Mouse (Mus musculus) ovary, adult 18-20 months (tissue): Measurements from ENCODE around the gene Ctdnep1.

Experiments
- DNase-seq: peaks from one replicate; pipeline ENCODE4 v3.0.0; 2022; ENCODE audit warnings: low spot score, mixed read lengths

Ctdnep1 gene

GRCm38 (mm10) chr11:69981141-69981762 is at the start of gene Ctdnep1:
Gene Ctdnep1, plus strand, starts transcription at chr11:69981156.
- no peak for DNase-seq

GRCm38 (mm10) chr11:69931769-69932168 is 49.2 kb upstream of the Ctdnep1 start:
- no peak for DNase-seq

- no peak for DNase-seq
Measured at GRCm38 (mm10) chr11:69932254-69932653, 48.7 kb upstream of the Ctdnep1 start.

- DNase-seq: no peak
Measured at GRCm38 (mm10) chr11:69933066-69933465, 47.9 kb upstream of the Ctdnep1 start.

GRCm38 (mm10) chr11:69934169-69934568 is 46.8 kb upstream of the Ctdnep1 start:
- peak; percentile 73 for DNase-seq

- DNase-seq: no peak
Measured at GRCm38 (mm10) chr11:69934681-69935080, 46.3 kb upstream of the Ctdnep1 start.

GRCm38 (mm10) chr11:69935137-69935879 is 45.6 kb upstream of the Ctdnep1 start, which contains the start of gene Ybx2:
Gene Ybx2, plus strand, starts transcription at chr11:69935796.
- peak; percentile 71 for DNase-seq

- no peak for DNase-seq
Measured at GRCm38 (mm10) chr11:69936156-69936555, 44.8 kb upstream of the Ctdnep1 start.

- DNase-seq: no peak
Measured at GRCm38 (mm10) chr11:69936714-69937347, 44.1 kb upstream of the Ctdnep1 start.

GRCm38 (mm10) chr11:69937385-69937784 is 43.6 kb upstream of the Ctdnep1 start:
- DNase-seq: no peak

GRCm38 (mm10) chr11:69937834-69938233 is 43.1 kb upstream of the Ctdnep1 start:
- no peak for DNase-seq

- no peak for DNase-seq
Measured at GRCm38 (mm10) chr11:69938401-69938979, 42.5 kb upstream of the Ctdnep1 start.

GRCm38 (mm10) chr11:69939181-69939580 is 41.8 kb upstream of the Ctdnep1 start:
- DNase-seq: no peak

- DNase-seq: no peak
Measured at GRCm38 (mm10) chr11:69939731-69940130, 41.2 kb upstream of the Ctdnep1 start.

- DNase-seq: no peak
Measured at GRCm38 (mm10) chr11:69940962-69941361, 40.0 kb upstream of the Ctdnep1 start.

- no peak for DNase-seq
Measured at GRCm38 (mm10) chr11:69945216-69945615, 35.7 kb upstream of the Ctdnep1 start.

GRCm38 (mm10) chr11:69945997-69946891 is 34.7 kb upstream of the Ctdnep1 start:
- DNase-seq: no peak

GRCm38 (mm10) chr11:69947337-69948065 is 33.5 kb upstream of the Ctdnep1 start:
- no peak for DNase-seq

GRCm38 (mm10) chr11:69948066-69948762 is 32.7 kb upstream of the Ctdnep1 start, which contains the start of gene Slc2a4:
Gene Slc2a4, minus strand, starts transcription at chr11:69948188.
- DNase-seq: peak; percentile 81

- peak; percentile 62 for DNase-seq
Measured at GRCm38 (mm10) chr11:69948763-69949150, 32.2 kb upstream of the Ctdnep1 start.
